Mouse (Mus musculus): ENCODE results near the gene Trpc4ap. TPM values are rescaled to one million over a fixed set of nuclear protein-coding genes. Genes with fewer than 3 reads are reported as not detected.
A peak's percentile ranks its signal among the peaks of the same experiment; 100 is the strongest.

Gene Trpc4ap
- total RNA-seq, 2 experiments from 2014 or later, result 154 to 160 TPM

DNA sequence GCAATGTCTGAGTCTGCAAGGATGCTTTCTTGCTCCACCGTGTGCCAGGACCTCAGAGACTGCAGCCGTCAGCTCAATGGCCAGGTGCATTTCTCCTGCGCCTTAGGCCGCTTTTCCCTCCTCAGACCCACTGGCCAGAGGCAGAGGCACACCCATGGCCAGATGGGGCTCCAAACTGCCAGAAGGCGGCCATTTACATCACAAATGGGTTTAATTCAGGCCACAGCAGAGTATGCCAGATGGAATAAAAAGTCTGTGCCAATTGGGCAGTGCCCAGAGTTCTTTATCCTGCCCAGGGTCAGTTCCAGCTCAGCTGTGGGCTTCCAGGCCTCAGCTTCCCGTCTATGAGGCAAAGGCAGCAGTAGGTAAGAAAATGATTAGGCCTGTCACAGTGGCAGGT lies 51.5 kb downstream of the Trpc4ap start:
- DNase-seq, result peak; percentile 49 to 60

DNA sequence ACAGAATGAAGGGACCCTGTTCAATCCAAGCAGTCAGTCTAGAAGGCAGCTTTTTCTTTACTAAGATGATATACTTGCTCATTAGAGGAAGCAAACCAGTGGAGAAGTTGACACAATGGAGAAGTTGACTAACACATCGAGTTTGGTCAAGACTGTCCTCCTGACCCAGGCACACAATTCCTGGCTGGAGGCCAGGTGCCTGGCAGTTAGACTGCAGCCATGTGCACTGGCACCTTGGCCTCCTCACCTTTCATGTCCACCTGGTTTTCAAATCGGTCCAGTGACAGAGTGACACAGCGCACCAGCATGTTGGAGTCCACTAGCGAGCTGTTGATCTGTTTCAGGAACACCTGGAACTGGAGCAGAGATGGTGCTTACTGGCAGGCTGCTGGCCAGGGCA lies 54.8 kb downstream of the Trpc4ap start:
- DNase-seq, result no peak

DNA sequence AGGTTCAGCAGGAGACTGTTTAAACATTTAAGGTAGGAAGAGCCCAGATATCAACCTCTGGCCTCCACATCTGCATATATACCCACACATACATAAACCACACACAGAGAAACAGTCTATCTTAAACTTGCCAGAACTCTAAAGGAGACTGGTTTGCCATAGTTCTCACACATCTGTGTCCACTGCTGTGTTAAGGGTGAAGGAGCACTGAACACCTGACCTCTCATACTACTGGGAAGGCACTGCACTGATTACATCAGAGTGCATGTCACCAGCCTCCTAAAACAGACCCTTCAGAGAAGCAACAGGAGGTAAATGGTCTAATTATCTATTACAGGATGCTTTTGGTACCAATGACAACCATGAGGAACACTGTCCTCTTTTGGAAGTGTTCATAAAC lies 55.3 kb downstream of the Trpc4ap start:
- DNase-seq, result no peak

DNA sequence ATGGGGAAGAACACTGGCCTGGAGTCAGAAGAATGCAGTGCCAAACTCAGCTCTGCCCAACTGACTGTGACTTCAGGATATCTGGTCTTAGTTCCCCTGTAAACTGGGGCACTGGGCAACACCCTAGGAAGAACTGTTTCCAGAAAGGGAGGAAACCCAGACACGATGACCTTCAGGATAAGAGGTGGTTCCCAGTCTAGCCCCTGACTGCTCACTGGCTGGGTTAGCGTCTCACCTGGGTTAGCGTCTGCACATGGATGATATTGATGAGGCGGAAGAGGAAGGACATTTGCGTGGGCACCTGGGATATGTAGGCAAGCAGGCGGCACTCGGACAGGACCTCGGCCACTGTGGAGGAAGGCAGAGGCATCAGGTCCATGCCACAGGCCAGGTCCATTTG lies 56.2 kb downstream of the Trpc4ap start:
- DNase-seq, result no peak

DNA sequence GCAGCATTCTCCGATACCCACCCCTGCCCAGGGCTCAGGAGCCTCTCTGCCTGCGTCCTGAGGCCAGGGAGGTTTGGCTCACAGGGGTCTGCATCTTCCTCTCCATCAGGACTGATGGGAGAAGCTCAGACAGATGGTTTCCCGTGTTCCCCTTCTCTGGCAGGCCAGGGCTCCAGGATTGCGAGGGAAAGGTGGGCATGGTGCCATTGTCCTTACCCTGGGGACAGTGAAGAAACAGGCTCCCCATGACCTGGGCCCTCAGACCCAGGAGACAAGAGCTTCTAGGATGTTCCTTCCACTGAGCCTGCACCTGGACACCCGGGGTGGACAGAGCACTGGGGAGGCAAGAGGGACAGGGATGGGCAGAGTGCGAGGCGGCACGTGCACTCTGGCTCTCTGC lies 57.6 kb downstream of the Trpc4ap start:
- DNase-seq, result no peak

DNA sequence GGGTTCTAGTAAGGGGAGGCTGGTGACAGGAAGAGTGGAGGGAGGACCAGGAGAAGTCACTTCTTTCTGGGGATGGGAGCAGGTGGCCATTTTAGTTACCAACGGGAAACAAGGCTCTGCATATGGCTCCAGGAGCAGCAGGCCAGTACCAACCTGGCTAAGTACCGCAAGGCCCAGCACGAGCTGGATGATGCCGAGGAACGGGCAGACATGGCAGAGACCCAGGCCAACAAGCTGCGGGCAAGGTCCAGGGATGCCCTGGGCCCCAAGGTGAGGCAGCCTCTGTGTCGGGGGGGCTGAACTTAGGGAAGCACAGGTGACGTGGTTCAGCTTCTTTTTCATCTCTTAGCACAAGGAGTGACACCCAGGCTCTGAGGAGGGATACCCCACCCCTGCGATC lies 58.5 kb downstream of the Trpc4ap start:
- no peak for DNase-seq

DNA sequence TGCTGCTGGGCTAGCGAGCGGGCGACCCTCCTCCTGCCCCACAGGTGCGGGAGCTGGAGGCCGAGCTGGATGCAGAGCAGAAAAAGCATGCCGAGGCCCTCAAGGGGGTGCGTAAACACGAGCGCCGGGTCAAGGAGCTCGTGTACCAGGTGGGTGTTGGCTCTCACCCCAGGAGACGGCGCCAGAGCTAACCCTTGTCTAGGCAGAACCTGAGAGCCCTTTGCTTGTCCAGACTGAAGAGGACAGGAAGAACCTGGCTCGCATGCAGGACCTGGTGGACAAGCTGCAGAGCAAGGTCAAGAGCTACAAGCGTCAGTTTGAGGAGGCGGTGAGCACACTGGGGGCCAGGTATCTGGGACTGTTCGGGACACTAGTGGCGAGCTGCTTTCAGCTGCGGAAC lies 59.1 kb downstream of the Trpc4ap start:
- DNase-seq, result no peak

DNA sequence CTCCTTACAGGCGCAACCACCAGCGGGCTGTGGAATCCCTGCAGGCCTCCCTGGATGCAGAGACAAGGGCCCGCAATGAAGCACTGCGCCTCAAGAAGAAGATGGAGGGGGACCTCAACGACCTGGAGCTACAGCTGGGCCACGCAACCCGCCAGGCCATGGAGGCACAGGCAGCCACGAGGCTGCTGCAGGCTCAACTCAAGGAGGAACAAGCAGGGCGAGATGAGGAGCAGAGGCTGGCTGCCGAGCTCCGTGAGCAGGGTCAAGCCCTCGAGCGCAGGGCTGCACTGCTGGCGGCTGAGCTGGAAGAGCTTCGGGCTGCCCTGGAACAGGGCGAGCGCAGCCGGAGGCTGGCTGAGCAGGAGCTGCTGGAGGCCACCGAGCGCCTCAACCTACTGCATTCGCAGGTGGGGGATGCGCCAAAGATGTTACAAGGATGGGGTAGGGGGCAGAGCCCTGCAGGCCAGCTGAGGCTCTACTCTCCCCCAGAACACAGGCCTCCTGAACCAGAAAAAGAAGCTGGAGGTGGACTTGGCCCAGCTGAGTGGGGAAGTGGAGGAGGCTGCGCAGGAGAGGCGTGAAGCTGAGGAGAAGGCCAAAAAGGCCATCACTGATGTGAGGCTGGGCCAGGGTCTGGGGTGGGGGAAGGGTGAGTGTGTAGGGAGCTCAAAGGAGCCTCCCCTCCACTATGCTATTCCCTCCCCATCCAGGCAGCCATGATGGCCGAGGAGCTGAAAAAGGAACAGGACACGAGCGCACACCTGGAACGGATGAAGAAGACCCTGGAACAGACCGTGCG lies 59.8 kb downstream of the Trpc4ap start:
- DNase-seq, result no peak

DNA sequence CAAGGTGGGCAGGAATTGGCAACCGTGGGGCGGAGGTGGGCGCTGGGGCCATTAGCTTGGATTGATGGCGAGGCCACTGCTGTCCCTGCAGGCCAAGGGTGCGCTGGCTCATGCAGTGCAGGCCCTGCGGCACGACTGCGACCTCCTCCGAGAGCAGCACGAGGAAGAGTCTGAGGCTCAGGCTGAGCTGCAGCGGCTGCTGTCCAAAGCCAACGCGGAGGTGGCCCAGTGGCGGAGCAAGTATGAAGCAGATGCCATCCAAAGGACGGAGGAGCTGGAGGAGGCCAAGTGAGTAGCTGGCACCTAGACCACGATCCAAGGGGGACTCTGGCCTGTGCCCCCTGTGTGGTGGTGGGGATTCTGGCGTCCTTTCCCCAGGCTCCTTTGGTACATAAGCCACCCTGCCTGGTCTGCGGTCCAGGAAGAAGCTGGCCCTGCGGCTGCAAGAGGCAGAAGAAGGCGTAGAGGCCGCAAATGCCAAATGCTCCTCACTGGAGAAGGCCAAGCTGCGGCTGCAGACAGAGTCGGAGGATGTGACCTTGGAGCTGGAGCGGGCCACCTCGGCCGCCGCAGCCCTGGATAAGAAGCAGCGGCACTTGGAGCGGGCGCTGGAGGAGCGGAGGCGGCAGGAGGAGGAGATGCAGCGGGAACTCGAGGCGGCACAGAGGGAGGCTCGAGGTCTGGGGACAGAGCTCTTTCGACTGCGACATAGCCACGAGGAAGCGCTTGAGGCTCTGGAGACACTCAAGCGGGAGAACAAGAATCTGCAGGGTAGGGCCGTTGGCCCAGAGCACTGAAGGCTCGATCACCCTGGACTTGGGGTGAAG lies 61.4 kb downstream of the Trpc4ap start:
- DNase-seq, result no peak

DNA sequence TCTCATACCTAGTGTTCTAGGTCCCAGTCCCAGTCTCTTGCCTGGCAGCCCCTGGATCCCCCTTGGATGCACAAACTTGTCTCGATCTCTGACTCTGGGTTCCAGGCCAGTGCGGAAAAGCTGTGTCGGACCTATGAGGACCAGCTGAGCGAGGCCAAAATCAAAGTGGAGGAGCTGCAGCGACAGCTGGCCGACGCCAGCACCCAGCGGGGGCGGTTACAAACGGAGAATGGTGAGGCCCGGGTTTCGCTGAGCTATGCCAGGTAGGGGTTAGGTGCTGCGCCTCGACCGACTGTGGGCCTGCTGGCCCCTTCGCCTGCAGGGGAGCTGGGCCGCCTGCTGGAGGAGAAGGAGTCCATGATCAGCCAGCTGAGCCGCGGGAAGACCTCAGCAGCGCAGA lies 62.0 kb downstream of the Trpc4ap start:
- DNase-seq, result no peak

DNA sequence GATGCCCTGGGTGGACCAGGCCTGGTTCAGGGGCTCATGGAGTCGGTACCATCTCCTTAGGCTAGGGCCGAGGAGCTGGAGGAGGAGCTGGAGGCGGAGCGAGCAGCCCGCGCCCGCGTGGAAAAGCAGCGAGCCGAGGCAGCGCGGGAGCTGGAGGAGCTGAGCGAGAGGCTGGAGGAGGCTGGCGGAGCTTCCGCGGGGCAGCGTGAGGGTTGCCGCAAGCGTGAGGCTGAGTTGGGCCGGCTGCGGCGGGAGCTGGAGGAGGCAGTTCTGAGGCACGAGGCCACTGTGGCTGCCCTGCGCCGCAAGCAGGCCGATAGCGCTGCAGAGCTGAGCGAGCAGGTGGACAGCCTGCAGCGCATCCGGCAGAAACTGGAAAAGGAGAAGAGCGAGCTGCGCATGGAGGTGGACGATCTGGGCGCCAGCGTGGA lies 62.9 kb downstream of the Trpc4ap start:
- DNase-seq, result peak; percentile 55 to 63

DNA sequence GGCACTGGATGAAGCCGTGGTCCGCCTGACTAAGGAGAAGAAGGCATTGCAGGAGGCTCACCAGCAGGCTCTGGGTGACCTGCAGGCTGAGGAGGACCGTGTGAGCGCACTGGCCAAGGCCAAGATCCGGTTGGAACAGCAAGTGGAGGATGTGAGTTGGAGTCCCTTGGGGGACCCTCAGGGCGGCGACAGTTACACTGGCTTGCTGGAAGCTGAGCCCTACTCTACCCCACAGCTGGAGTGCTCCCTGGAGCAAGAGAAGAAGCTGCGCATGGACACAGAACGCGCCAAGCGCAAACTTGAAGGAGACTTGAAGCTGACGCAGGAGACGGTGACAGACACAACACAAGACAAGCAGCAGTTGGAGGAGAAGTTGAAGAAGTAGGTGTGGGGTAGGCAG lies 63.7 kb downstream of the Trpc4ap start:
- no peak for DNase-seq

DNA sequence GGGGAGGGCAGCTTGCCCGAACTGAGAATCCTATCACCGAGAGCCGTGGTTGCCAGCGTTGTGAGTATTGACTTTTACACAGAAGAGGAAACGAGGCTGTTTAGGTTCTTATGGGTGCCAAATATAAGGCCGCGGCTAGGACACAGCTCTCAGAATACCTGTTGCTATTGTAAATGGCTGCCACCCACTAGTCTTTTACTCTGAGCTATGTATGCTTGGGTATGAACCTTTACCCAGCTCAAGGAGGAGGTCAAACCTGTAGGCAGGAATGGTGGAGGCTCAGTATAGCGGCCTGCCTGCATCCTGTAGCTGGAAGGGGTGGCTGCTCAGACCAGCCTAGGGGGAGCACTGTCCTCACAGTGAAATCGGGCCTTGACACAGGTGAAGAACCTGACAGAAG lies 64.1 kb downstream of the Trpc4ap start:
- DNase-seq, result no peak

DNA sequence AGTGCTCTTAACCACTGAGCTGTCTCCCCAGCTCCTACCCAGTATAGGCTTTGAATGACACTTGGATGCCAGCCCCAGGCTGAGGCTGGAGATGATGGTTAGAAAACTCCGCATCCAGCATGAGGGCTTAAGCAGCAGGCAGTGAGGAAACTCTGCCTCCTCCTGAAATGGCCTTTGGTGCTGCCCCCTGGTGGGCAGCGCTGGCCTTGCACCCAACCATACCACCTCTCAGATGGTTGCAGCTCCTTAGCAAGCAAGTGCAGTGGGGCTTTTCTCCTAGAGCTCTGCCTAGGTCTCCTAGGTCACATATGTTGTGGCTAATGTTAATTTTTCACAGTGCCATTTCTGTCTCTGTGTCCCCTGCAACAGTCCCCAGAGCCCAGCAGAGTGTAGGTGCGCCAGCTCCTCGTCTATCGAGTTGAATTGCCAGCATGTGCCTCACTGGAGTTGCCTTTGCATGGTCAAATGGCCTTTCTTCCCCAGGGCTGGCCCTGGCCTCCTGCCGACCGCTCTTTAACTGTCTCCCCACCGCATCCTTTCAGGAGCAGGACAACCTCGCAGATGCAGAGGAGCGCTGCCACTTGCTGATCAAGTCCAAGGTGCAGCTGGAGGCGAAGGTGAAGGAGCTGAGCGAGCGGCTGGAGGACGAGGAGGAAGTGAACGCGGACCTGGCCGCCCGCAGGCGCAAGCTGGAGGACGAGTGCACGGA lies 65.0 kb downstream of the Trpc4ap start:
- peak; percentile 68 to 70 for DNase-seq

DNA sequence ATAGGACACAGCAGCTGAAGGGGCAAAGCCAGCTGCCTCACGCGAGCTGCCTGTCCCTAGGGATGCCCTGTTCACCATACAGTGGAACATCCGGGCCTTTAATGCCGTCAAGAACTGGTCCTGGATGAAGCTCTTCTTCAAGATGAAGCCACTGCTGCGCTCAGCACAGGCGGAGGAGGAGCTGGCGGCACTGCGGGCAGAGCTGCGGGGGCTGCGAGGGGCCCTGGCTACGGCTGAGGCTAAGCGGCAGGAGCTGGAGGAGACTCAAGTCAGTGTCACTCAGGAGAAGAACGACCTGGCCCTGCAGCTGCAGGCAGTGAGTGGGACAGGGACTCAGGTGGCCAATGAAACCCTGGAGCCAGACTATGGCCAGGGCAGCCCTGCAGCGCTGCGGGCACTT lies 65.9 kb downstream of the Trpc4ap start:
- DNase-seq, result no peak

DNA sequence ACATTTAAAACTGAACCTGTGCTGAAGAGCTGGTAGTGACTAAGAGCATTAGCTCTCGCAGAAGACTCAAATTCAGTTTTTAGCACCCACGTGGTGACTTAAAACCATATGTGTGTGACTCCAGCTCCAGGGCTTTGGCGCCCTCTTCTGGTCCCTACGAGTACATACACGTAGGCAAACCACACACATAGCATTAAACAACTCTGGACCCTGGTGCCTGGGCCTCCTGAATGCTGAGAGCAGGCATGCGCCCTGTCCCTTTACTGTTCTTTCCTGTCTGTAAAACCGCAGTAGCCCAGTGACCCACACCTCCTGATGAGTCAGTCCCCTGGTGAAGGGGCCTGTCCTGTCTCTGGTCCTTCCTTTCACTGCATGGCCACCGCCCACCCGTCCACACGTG lies 67.5 kb downstream of the Trpc4ap start:
- no peak for DNase-seq

DNA sequence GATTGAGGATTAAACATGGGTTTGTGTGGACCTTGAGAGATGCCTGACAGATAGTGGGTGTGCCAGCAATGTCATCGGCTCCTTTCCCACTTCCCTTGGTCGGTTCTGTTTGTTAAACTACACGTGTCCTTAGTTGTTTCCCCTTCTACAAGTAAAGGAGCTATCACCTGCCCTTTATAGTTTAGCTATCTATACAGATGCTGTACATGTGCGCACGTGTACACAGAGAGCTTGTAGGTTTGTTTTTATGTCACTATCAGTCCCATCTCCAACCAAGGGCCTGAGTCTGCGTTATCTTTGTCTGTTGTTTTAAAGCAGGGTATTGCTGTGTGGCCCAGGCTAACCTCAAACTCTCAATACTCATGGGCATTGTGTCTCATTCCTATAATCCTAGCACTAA lies 68.2 kb downstream of the Trpc4ap start:
- no peak for DNase-seq

DNA sequence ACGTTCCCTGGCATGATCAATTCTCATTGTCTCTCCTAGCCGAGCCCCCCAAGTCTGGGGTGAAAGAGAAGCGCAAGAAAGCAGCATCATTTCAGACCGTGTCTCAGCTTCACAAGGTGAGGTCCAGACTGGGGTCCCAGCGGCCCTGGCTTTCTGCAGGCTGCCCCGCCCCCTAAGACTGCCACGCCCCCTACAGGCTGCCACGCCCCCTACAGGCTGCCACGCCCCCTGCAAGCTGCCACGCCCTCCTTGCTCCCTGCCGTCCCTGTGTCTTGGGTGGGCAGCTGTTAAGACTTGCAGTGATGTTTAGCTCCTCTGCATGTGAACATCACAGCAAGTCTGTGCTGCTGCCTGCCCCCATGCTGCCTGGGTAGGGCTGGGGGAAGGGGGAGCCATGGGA lies 69.6 kb downstream of the Trpc4ap start:
- DNase-seq, result no peak

DNA sequence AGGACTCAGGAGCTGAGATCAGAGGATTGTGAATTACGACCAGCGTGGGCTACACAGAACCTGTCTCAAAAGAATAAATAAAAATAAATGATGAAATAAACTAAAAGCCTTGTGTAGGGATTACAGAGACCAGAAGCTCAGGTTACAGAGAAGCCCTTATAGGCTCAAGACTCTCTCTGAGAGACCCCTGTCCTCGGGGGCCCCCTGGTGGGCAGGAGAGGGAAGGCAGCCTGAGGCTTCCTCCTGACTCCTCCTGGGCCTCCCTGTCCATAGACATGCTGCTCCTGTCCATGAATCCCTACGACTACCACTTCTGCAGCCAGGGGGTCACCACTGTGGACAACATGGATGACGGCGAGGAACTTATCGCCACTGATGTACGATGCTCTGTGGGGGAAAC lies 72.4 kb downstream of the Trpc4ap start:
- peak; percentile 85 to 89 for DNase-seq

DNA sequence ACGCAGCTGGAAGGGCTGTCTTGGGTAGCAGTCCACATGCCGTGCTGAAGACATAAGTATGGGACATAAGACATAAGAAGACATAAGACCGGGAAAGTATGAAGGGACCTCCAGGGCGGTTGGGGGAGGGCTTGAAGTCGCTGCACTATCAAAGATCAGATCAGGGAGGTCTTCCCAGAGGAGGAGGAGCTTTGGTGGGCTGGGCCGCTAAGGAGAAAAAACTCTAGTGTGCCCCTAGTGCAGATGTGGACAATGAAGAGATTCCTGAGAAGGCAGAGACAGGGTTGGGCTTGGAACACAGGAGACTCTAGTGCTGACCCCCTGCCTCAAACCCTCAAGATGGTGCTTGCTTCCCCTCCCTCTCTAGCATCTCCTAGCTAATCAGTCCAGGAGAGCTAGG lies 75.2 kb downstream of the Trpc4ap start:
- DNase-seq, result no peak

DNA sequence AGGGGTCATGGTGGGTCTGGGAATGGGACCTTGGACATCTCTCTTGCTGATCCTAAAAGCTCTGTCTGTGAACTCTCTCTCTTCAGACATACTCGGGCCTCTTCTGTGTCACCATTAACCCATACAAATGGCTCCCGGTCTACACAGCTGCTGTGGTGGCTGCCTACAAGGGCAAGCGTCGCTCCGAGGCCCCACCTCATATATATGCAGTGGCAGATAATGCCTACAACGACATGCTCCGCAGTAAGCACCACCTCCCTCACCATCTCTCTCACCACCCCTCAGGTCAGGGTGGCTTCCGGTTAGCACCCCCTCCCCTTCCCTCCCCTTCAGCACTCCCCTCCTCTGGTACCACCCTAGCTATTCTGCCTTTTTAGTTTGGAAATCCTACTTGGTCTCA lies 78.2 kb downstream of the Trpc4ap start:
- DNase-seq, result no peak

DNA sequence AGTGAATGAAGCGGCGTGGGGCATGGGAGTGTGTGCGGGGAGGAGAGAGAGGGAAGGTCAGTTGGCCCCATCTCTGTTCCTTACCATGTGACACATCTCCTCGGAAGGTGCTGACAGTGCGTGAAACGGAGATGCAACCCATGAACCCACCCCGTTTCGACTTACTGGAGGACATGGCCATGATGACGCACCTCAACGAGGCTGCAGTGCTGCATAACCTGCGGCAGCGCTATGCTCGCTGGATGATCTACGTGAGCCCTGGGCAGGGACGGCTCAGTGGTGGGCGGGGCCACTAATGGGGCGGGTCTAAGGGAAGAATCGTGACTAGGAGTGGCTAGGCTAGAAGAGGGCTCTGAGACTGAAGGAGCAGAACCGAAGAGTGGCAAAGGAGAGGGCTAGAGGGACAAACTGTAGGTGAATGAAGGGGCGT lies 78.8 kb downstream of the Trpc4ap start:
- no peak for DNase-seq

DNA sequence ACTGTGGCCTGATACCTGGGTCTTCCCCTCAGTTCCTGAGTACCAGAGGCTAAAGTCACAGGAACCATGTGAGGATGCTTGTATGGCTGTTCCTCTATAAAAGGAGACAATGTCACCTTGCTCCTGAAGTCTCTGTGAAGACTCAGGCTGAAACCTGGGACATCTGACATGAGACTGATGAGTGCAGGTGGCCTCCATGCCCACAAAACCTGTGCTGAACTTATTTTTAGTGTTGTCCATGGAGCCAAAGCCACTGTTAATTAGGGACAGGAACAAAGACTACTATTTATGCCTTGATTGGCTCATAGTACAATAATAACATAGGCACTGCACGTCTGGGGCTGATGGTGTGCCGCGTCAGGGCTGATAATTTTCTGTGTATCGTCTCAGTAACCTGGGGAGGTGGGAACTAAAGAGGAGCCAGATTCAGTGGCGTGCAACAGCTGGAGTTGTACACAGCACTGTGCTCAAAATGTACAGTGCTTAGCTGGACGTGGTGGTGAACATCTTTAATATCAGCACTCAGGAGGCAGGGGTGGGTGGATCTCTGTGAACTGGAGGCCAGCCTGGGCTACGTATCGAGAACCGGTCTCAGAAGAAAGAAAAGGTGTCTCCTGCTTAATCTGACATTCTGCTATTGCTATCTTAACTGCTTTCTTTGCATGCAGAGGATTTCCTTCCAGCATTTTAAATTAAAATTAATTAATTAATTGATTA lies 80.2 kb downstream of the Trpc4ap start:
- no peak for DNase-seq
